Mouse (Mus musculus) heart, embryonic 16.5 days (tissue): ENCODE data around the gene Kpna3. TPM values are rescaled to one million over a fixed set of nuclear protein-coding genes. Genes with fewer than 3 reads are reported as not detected.
"Not testable (repeated sequence)": the region's sequence is repeated elsewhere in the genome, so short reads cannot be mapped to it uniquely, and the experiment has no call there.

Source experiments
- ATAC-seq: fragments of 200-750 bp; cut with Nextera tagmentation; replicated peaks from 2 replicates; pipeline ENCODE4 v1.8.0; 2017; ENCODE audit warnings: moderate number of reproducible peaks; ENCODE audit not compliant: insufficient read depth, low FRiP score; ENCODE audit errors: extremely low read depth
- H3K27ac ChIP-seq: fragments of 300-500 bp; sonication (generic); 2 replicates; pipeline ENCODE4 v1.5.1; 2014; ENCODE audit warnings: mild to moderate bottlenecking, low read length, control low read depth, moderate library complexity
- H3K27me3 ChIP-seq: fragments of 300-500 bp; sonication (generic); 2 replicates; pipeline ENCODE4 v1.6.1; 2014; ENCODE audit warnings: low read length, mixed read lengths; ENCODE audit not compliant: control insufficient read depth, insufficient read depth
- H3K36me3 ChIP-seq: fragments of 300-500 bp; sonication (generic); 2 replicates; pipeline ENCODE4 v1.6.1; 2014; ENCODE audit not compliant: control insufficient read depth, insufficient read depth
- H3K4me1 ChIP-seq: fragments of 300-500 bp; sonication (generic); 2 replicates; pipeline ENCODE4 v1.6.1; 2014; ENCODE audit warnings: low read length, mixed read lengths; ENCODE audit not compliant: control insufficient read depth, insufficient read depth
- H3K4me2 ChIP-seq: fragments of 300-500 bp; sonication (generic); 2 replicates; pipeline ENCODE4 v1.6.1; 2014; ENCODE audit warnings: low read depth, mild to moderate bottlenecking, control low read depth, low read length
- H3K4me3 ChIP-seq: fragments of 300-500 bp; sonication (generic); 2 replicates; pipeline ENCODE4 v1.5.1; 2014; ENCODE audit warnings: mild to moderate bottlenecking, control low read depth, low read length
- H3K9ac ChIP-seq: fragments of 300-500 bp; sonication (generic); 2 replicates; pipeline ENCODE4 v1.6.1; 2014; ENCODE audit warnings: low read length, control low read depth
- H3K9me3 ChIP-seq: fragments of 300-500 bp; sonication (generic); replicated peaks from 2 replicates; pipeline ENCODE4 v1.6.1; 2016; ENCODE audit warnings: low read length; ENCODE audit not compliant: control insufficient read depth
- WGBS: fragments of 180-500 bp; shearing (Covaris S2); extraction: QIAGEN DNeasy Blood & Tissue Kit; methylation state at CpG from one replicate; pipeline ENCODE4 v1.1.7; 2014; 5-methylcytosine and 5-hydroxymethylcytosine counted together
- polyA plus RNA-seq: library from polyadenylated mRNA; unstranded; fragments of >200 nt; fragmentation: Nextera tagmentation; extraction: Ambion mirVana; gene quantifications from 2 replicates; pipeline ENCODE4 v1.2.1, GENCODE M21; 2015

The Kpna3 gene
- polyA plus RNA-seq, 1 experiment from 2014 or later: 35.3 TPM

DNA sequence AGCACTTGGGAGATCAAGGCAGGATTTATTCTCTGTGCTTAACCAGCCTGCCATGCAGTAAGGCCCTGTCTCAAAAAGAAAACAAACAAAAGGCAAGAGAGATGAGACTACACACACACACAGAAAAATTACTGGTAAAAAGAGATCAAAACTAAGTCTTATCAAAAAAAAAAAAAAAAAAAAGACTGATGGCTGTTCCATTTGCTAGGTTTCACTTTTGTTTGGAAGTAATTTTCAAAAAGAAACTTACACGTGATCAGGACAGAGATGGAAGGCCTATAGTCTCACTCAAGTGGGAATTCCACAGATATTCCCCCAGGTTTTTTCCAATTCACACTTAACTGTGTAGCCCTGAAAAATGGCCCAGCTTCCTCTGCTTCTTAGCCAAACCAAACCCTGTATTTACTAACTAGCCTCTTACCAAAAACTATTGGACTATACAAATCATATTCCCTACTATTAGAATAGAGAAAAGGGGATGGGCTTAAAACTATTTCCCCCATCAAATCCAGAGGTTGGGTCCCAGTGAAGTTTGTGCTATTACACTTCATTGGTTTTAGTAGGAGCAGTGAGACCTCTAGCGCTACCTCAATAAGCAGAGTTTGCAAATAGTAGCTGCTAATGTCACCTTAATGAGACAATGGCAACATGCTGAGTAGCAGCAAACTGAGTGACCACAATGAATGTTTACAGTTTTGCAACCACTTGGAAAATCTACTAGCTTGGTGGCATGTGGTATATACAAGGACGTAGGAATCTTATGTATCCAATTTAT is 1.3 kb downstream of the Kpna3 start:
- peaks cover 8% of the 10 kb centered on the region for H3K4me1 ChIP-seq
- peak overlapping the region; percentile 93 for H3K9ac ChIP-seq
- H3K4me2 ChIP-seq: peak overlapping the region; percentile 78
- H3K4me3 ChIP-seq: peak overlapping the region; percentile 90
- H3K9me3 ChIP-seq: no peaks in the 10 kb centered on the region
- H3K27me3 ChIP-seq: no peaks in the 10 kb centered on the region
- no peaks in the 10 kb centered on the region for H3K36me3 ChIP-seq
- 17% methylated on average over 3 of the region's 3 CpGs for WGBS
- no peak for ATAC-seq
- peak overlapping the region; percentile 96 for H3K27ac ChIP-seq

DNA sequence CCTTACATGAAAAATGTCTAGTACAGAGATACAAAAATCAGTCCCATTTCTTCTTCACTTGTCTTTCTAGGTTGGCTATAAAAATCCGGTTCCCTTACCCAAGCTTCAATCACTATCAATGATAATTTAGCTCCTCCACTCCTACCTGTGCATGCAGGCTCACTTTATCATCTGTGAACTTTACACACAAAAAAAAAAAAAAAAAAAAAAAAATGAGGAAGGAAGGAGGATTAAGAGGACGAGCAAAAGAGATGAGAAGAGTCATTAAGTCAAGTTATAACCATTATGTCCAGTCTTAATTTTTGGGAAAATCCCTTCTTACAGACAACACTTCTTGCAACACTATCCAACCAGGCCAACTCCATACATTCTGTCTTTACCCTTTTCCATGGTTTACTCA is 2.8 kb downstream of the Kpna3 start:
- Histone ChIP-seq H3K4me3 (no peak overlapping the region), H3K27ac (no peak overlapping the region), H3K9me3 (no peaks in the 10 kb centered on the region), H3K36me3 (no peaks in the 10 kb centered on the region), H3K4me2 (no peak overlapping the region), H3K27me3 (no peaks in the 10 kb centered on the region), H3K4me1 (peaks cover 16% of the 10 kb centered on the region), H3K9ac (no peak overlapping the region)
- ATAC-seq: no peak
- WGBS: 81% methylated on average over 2 of the region's 2 CpGs

DNA sequence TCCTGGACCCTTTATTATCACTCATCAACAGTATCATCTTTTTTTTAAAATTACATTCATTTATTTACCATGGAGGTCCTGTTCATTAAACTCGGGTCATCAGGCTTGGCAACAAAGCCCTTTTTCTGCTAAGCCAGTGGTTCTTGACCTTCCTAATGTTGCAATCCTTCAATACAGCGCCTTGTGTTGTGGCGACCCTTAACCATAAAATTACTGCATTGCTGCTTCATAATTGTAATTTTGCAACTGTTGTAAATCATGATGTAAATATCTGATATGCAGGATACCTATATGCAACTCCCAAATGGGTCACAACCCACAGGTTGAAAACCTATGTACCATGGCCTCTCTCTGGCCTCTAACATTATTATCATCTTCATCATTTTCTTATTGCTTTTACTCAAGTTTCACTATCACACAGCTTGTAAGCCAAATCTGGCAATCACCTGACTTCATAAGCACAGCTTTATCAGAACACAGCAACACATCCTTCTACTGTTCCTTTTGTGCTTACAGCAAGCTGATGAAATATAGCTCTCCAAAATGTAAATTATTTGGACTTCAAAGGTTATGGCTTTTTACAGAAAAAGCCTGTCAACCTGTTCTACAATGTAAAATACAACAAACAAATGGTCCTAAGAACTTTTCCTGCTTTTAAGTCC is 11.4 kb downstream of the Kpna3 start:
- H3K27me3 ChIP-seq: no peaks in the 10 kb centered on the region
- H3K9ac ChIP-seq: no peak overlapping the region
- no peaks in the 10 kb centered on the region for H3K36me3 ChIP-seq
- no peak overlapping the region for H3K27ac ChIP-seq
- peaks cover 13% of the 10 kb centered on the region for H3K4me1 ChIP-seq
- H3K9me3 ChIP-seq: no peaks in the 10 kb centered on the region
- no peak for ATAC-seq
- no peak overlapping the region for H3K4me3 ChIP-seq
- no peak overlapping the region for H3K4me2 ChIP-seq
- WGBS: 71% methylated on average over 3 of the region's 3 CpGs

DNA sequence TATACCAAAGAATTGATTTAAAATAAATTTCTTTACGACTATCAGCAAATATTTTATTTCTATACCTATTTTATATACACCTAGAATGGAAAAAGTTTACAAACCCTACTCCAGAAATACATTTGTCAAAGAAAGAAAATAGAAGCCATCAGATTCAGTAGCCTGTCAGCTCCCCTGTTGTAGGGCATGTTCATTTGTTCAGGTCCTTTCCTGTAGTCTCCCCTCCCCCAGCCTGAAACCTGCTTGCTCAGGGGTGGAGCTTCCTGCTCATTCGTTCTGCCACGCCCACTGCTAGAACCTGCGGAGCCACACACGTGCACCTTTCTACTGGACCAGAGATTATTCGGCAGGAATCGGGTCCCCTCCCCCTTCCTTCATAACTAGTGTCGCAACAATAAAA is 12.6 kb downstream of the Kpna3 start:
- H3K4me3 ChIP-seq, H3K9me3 ChIP-seq, H3K27ac ChIP-seq, H3K4me1 ChIP-seq, ATAC-seq, H3K27me3 ChIP-seq, H3K36me3 ChIP-seq, H3K4me2 ChIP-seq, H3K9ac ChIP-seq: not testable (repeated sequence)
- 37% methylated on average over 3 of the region's 8 CpGs for WGBS

DNA sequence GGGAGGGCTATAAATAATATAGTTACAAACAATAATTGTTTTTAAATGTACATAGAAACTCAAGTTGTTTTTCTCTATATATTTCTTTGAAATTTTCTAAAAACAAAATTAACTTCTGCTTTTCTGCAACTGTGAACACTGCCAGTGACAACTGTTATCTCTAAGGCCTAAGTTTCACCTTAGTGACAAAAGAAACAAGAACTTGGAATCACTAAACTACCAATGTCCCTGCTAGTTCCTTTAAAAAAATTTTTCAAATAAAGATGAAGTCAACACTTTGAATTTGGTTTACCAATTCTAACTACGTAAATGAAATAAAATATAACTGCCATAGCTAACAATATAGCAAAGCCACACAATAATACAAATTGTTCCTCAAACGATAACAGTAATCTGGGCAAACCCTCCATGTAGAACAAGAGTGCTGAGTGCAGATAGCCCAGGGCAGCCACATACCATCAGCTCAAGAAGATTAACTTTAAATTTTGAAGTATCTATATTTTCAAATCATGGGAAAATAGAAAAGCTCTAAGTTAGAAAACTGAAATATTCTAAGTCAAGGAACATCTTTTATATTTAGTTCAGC is 14.5 kb downstream of the Kpna3 start:
- no peak overlapping the region for H3K4me2 ChIP-seq
- ATAC-seq: no peak
- no peak overlapping the region for H3K27ac ChIP-seq
- 89% methylated on average over 2 of the region's 2 CpGs for WGBS
- H3K27me3 ChIP-seq: no peaks in the 10 kb centered on the region
- no peak overlapping the region for H3K9ac ChIP-seq
- H3K4me1 ChIP-seq: peaks cover 6% of the 10 kb centered on the region
- H3K9me3 ChIP-seq: no peaks in the 10 kb centered on the region
- no peaks in the 10 kb centered on the region for H3K36me3 ChIP-seq
- no peak overlapping the region for H3K4me3 ChIP-seq

DNA sequence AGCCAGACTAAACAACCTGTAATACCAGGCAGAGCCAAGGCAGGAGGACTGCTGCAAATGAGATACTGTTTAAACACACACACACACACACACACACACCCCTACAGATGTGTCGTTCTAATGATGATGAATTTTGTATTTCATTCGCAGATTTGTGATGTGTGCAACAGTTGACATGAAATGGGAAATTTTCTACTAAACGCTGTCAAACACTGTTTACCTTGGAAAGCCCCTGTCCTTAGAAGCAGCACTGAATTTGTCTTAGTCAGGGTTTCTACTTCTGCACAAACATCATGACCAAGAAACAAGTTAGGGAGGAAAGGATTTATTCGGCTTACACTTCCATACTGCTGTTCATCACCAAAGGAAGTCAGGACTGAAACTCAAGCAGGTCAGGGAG is 24.0 kb downstream of the Kpna3 start:
- Histone ChIP-seq H3K27ac (no peak overlapping the region), H3K36me3 (no peaks in the 10 kb centered on the region), H3K9me3 (no peaks in the 10 kb centered on the region), H3K4me1 (no peaks in the 10 kb centered on the region; the same call in 1 of the 2 replicates), H3K4me3 (no peak overlapping the region), H3K4me2 (no peak overlapping the region), H3K27me3 (no peaks in the 10 kb centered on the region), H3K9ac (no peak overlapping the region)
- ATAC-seq: no peak
- WGBS: 63% methylated on average over 4 of the region's 4 CpGs

DNA sequence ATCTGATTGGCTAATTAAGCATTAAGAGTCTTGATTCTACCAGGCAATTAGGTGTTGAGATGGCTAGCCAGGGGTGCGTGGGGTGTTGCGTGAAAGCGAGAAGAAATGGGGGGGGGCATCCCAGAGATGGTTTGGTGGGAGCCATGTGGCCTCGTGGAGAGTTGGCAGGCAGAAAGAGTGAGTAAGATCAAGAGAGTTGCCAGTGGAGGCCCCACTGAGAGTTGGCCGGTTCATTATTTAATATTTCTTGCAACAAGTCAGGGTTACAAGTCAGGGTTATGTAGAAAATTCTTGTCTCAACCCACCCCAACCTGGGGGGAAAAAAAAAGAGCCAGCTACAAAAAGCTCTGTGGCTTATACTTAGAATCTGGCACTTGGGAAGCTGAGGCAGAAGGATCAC is 24.4 kb downstream of the Kpna3 start:
- 84% methylated on average over 5 of the region's 5 CpGs for WGBS
- no peak overlapping the region for H3K4me3 ChIP-seq
- no peaks in the 10 kb centered on the region for H3K27me3 ChIP-seq
- no peaks in the 10 kb centered on the region for H3K36me3 ChIP-seq
- no peak overlapping the region for H3K27ac ChIP-seq
- no peak overlapping the region for H3K9ac ChIP-seq
- no peak overlapping the region for H3K4me2 ChIP-seq
- no peaks in the 10 kb centered on the region for H3K9me3 ChIP-seq
- H3K4me1 ChIP-seq: no peaks in the 10 kb centered on the region; the same call in 1 of the 2 replicates
- no peak for ATAC-seq

DNA sequence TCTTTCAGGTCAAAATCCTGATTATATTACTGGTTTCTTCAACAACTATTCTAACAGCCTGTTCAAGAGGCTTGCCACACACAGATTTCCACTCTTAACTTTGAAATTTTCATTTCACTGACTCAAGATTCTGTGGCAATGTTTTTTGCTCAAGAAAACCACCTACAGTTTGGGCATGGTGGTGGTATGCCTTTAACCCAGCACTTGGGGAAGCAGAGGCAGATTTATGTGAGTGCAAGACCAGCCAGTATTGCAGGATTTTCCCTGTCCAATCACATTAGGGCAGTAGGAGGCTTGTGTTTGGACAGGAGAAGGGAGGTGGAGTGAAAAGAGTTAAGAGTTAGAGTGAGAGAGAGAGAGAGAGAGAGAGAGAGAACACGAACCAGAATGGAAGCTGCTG is 24.9 kb downstream of the Kpna3 start:
- Histone ChIP-seq H3K4me2 (no peak overlapping the region), H3K4me3 (no peak overlapping the region), H3K9me3 (no peaks in the 10 kb centered on the region), H3K4me1 (no peaks in the 10 kb centered on the region; the same call in 1 of the 2 replicates), H3K27me3 (no peaks in the 10 kb centered on the region), H3K27ac (no peak overlapping the region), H3K36me3 (no peaks in the 10 kb centered on the region), H3K9ac (no peak overlapping the region)
- 22% methylated on average over 1 of the region's 1 CpGs for WGBS
- ATAC-seq: no peak

DNA sequence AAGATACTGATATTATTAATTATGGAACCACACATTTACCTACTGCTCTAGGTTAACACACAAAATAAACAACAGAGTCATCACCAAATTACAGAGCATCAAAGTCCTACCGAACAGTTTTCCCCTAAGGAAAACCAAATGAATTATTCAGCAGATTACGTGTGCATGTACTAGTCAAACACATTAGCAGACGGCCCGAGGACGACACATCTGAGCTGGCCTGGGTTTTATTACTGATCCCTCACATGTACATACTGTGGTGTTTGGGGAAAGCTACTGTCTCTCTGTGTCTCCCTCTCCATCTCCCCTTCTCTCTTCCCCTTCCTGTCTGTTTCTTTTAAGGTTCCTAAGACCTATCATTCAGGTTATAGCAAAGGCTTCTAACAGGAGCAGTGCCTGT is 25.5 kb downstream of the Kpna3 start:
- Histone ChIP-seq H3K4me1 (no peaks in the 10 kb centered on the region; the same call in 1 of the 2 replicates), H3K36me3 (no peaks in the 10 kb centered on the region), H3K27ac (no peak overlapping the region), H3K4me2 (no peak overlapping the region), H3K27me3 (no peaks in the 10 kb centered on the region), H3K9me3 (no peaks in the 10 kb centered on the region), H3K4me3 (no peak overlapping the region), H3K9ac (no peak overlapping the region)
- ATAC-seq: no peak
- 88% methylated on average over 5 of the region's 5 CpGs for WGBS
